Mouse (Mus musculus) c-Kit-positive CD71-negative TER-119-negative erythroid progenitor cells, embryonic 14.5 days (primary cell): ENCODE results near the gene Sez6l2.
"Not testable (repeated sequence)": the region's sequence is repeated elsewhere in the genome, so short reads cannot be mapped to it uniquely, and the experiment has no call there.

ENCODE experiments used
- DNase-seq: peaks from one replicate; pipeline ENCODE4 v3.0.0-alpha.2; 2013; ENCODE audit warnings: low read depth

Sez6l2 gene

DNA sequence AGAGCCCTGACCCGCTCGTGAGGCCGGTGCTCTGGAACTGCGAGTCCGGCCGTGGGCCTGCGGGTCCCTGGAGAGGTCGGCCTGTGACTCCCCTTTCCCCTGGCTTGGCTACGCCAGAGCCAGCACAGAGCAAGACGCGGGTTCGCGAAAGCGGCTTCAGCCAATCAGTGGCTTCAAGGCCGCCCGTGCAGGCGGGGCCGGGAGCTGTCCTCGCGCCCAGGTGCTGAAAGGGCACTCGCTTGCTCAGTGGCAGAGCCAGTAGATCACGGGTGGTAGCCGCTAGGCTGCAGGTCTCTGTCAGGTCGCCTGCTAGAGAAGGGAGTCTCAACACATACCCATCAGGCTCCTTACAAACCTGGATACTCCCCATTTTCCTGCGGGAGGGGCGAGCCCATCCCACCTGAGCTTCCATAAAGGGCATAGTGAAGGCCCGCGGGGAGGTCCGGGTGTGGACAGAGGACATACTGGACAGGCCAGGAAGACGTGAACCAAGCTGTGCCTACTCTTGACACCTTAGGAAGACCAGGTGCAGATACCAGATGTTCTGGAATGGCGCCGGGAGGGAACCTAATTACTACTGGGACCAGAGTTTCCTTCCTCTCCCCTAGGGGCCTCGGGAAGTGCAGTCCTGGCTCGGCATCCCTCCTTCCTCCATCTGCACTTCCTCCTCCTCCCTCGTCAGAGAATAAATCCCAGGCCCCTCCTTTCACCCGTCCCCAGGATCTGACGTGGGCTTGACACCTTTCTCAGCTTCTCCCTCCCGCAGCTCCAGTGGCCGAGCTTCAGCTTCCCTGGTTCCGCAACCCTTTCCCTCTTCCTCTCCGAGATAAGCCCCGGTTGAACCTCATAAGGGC, at the start of gene Sez6l2:
Sez6l2 (plus strand) TSS at position 771 of the 854 bp plus-strand sequence.
- DNase-seq: peak; percentile 83

- no peak for DNase-seq
These were observed 44.8 kb upstream of the Sez6l2 start for GRCm38 (mm10) chr7:126905590-126905989.

DNA sequence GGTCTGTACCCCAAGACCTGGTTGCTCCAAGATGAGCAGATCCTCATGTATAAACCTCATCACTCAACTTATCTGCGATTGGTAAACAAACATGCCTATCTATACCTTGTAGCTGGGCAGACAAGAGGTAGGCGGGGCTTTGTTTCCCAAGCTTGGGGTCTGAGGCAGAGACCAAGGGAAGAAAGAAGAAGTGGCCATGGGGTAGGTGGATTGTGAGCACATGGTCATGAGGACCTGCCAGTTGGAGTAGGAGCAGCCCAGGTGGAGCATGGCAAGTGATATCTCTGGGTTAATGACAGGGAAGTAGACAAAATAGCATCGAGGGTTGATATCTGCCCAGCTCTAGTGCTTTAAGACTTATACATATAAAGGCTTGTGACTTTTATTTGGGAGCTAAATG, 35.5 kb upstream of the Sez6l2 start:
- DNase-seq: no peak

DNA sequence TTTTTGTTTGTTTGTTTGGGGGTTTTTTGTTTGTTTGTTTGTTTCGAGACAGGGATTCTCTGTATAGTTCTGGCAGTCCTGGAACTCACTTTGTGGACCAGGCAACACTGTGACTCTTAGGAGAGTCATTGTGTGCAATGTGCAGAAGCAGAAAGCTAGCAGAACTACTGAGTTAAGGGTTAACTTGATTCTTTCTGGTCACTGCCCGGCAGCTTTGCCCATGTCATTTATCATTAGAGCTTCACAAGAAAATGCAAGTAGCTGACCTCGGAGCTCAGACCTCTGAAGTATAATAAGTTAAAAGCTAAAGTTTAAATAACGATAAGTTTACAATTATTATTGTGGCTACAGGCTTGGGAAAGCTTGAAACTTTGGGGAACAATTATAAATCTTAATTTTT, 32.0 kb upstream of the Sez6l2 start:
- not testable (repeated sequence) for DNase-seq

DNA sequence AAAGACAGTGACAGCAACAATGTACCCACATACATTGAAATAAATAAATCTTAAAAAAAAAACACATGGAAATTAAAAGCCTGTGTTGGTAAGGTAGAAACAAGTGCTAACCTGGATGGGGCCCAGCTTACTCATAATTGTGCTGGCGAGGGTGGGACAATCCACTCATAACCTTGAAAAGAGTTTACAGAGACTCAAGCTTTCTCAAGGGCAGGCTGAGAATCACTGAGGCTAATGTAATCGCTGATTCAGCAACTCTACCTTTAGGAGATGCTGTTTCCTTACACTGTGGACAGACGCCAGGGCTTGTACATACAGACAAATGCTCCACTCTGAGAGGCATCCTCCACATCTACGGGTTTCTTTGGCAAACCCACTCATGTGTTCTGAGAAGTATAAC, 30.4 kb upstream of the Sez6l2 start:
- no peak for DNase-seq

DNA sequence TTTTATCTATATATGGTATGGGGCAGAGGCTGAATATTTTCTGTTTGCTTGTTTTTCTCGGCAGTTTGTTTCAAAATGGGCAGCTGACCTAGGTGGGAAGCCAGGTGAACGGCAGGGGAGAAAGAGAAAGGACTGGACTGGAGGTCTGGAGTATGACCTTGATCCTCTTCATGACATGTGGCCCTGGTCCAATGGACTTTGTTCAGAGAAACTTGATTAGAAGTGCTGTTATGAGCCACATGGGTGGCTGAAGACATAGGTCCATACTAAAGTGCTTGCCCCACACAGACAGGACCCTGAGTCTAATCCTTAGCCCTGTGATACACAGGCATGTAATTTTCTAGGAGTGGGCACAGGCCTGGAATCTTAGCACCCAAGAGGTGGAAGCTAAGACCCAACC, 28.8 kb upstream of the Sez6l2 start:
- DNase-seq: no peak

GRCm38 (mm10) chr7:126922624-126923060, 27.7 kb upstream of the Sez6l2 start, which contains the start of gene Tmem219:
Gene Tmem219, minus strand, starts transcription at chr7:126922917.
- no peak for DNase-seq

DNA sequence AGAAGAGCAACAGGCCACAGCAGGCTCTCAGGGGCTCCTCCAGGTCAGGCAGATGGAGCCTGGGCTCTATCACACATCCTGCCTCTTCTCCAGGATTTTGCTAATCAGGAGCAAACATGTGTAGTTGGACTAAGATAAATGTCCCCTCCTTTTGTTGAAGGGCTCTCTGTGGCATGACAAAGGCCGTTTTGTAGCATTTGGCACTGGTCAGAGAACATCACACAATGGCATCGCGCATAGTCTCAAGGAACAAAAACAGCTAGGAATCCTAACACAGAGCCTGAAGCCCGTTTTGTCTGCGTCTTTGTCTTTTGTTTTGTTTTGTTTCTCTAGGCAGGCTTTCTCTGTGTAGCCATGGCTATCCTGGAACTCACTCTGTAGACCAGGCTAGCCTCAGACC, 26.4 kb upstream of the Sez6l2 start:
- DNase-seq: no peak

DNA sequence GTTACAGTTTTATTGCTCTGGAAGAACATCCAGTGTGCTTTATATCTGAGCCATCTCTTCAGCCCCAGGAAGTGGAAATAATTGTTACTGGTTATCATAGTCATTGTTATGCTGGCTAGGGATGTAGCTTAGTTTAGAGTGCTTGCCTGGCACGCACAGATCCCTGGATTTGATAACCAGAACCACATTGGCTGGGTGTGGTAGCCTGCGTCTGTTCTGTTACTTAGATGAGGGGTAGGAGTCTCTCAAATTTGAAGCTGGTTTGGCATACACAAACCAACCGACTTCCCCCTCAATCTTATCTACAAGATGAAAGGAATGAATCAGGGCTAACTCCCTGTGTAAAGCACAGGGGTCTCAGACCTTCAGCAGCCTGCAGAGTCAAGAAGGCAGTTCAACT, 24.1 kb upstream of the Sez6l2 start:
- no peak for DNase-seq

GRCm38 (mm10) chr7:126928384-126929037, 21.9 kb upstream of the Sez6l2 start, which contains the start of gene Kctd13:
Gene Kctd13, plus strand, starts transcription at chr7:126928879.
- DNase-seq: peak; percentile 85

GRCm38 (mm10) chr7:126929046-126929445, 21.3 kb upstream of the Sez6l2 start:
- DNase-seq: no peak

DNA sequence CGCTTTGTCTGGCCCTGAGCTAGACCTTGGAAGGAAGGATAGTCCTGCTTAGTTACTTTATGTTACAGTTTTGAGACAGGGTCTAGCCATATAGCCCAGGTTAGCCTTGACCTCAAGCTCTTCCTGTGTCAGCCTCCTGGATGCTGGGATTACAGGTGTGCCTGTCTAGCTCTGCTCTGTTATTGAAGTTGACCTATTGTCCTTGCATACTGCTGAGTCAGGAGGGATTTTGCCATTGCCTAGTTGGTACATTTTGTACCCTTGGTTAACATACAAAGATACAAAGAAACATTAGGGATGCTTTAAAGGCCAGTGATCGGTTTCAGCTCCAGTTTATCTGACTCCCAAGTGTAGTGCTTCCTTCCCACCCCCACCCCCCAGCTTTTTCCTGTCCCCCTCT, 17.7 kb upstream of the Sez6l2 start:
- DNase-seq: no peak

- DNase-seq: no peak
These were observed 9.2 kb upstream of the Sez6l2 start for GRCm38 (mm10) chr7:126941171-126941570.

DNA sequence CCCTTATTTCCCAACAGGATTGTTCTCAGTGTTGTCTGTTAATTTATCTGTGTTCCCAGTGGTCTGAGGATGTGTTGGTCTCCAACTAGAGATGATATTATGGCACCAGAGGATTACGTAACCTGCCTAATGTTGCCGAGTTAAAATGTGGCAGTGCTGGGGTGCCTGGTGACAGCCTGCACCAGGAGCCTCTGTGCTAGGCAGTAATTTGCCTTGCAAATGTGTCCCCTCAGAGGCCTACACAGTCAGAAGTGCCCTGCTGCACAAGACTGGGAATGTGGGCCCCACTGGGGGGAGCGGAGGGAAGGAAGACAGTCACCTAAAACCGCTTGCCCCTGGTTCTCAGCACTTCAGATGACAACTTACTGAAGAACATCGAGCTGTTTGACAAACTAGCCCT, 8.6 kb upstream of the Sez6l2 start:
- no peak for DNase-seq

DNA sequence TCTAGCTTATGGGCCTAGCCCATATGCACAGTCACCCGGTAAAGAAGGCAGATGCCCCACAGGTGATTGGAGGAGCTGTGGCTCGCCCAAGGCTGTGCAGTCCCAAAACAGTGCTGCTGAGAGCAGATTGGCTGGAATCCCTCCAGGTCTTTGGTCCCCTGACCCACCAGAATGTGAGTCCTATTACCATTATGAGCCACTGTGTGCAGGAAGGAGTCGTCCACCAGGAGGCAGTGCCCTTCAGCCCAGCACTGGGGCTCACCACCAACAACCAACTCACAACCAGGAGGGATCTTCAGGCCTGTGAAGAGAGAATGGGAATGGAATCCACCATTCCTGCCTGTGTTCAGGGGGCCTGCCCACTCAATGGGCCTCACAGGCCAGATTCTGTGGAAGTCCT, 3.8 kb upstream of the Sez6l2 start:
- no peak for DNase-seq

DNA sequence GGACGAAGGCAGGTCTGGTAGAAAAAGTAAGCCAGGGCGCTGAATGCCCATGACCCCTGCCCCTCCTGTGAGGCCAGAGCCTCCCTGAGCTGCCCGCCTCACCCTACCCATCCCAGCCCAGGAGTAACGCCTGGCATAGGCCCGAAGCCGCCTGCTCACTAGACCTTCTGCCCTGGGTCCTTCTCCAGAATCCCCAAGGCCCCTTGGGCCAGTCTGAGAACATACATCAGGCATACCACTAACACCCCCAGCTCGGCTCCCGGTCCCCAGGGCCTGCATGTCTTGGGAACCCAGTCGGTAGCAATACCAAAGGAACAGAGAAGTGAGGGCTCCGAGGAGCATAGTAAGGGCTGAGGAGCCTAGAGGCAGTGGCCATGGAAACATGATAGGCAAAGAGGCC, 1.7 kb upstream of the Sez6l2 start:
- no peak for DNase-seq

DNA sequence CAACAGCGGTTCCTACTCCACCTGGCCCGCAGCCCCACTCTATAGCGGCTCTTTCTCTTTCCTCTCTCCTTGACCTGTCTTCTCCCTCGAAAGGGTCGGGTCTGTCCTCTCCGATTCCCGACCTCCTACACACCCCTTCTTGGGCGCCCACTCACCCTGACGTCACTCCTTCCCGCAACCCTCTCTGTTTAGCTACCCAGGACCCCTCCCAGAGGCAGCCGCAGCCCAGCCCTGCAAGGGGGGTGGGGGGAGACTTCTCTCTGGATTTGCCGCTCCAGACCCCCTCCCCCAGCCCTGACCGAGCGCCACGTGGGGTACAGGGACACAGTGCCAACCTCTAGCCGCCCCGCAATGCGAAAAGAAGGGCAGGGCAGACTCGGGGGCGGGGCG, 965 bp upstream of the Sez6l2 start, which contains the start of gene Asphd1:
Asphd1 (minus strand) TSS at position 180 of the 390 bp plus-strand sequence.
- no peak for DNase-seq

GRCm38 (mm10) chr7:126950647-126951615, 568 bp downstream of the Sez6l2 start:
- no peak for DNase-seq

GRCm38 (mm10) chr7:126951741-126952140, 1.4 kb downstream of the Sez6l2 start:
- no peak for DNase-seq

GRCm38 (mm10) chr7:126952646-126953045, 2.3 kb downstream of the Sez6l2 start:
- DNase-seq: no peak

DNA sequence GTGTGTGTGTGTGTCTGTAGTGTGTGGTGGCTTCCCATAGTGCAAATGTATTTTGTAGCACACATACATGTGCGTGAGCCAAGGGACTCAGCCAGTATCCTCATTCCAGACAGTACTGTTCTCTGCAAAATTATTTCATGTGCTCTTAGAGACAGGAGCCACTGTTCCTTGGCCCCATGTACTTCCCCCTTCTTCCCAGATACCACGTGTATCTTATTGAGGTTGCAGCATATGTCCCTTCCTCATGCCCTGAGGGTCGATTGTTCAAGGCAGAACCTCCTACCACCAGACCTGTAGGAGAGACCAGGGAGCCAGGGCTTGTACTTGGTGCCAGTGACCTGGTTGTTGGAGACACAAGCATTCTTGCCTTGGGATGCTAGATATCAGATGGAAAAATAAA, 4.8 kb downstream of the Sez6l2 start:
- no peak for DNase-seq

DNA sequence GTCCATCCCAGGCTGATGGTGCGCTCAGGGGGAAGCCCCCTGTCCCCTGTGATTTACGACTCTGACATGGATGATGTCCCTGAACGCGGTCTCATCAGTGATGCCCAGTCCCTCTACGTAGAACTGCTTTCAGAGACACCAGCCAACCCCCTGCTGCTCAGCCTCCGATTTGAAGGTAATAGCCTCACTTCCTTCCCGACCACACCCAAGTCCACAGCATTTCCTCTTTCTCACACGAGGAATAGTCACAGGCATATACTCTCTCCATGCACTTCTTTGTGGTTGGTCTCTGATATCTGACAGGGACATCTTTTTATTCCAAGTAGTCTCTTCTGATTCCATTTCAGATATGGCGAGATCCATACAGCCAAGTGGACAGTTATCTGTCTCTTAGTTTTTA, 9.4 kb downstream of the Sez6l2 start:
- no peak for DNase-seq
